13 mouse cellular contexts compared by ENCODE assay signal in genomic region chr10:80513739-80514138, GRCm38 (mm10). TPM values are rescaled to one million over a fixed set of nuclear protein-coding genes. Genes with fewer than 3 reads are reported as not detected.
DNase-seq lines count a peak whose midpoint lies in the region; ATAC-seq lines count a peak whose summit lies in the region.
"Had no signal": no experiment of that assay in that cellular context is flagged by ENCODE, and none has a peak within 500 bp of the region (broad histone marks: within the 10 kb centered on the region; RNA-seq: fewer than 3 reads in every experiment).

No protein-coding gene starts in this region.

- H3K27ac ChIP-seq in heart, embryonic 16.5 days (ENCODE audit: low read length) = no peak overlapping the region
- H3K27ac ChIP-seq in embryonic facial prominence, embryonic 11.5 days (replicated peaks; ENCODE audit: low read depth, low read length) = no peak overlapping the region
- no peak overlapping the region for H3K27ac ChIP-seq in hindbrain, embryonic 11.5 days (ENCODE audit: low read depth, low read length)
- H3K27ac ChIP-seq in midbrain, embryonic 13.5 days = no peak overlapping the region

- no peak for ATAC-seq in heart, embryonic 16.5 days (replicated peaks; ENCODE audit: extremely low read depth, insufficient read depth, low FRiP score)
- ATAC-seq in embryonic facial prominence, embryonic 11.5 days (replicated peaks; ENCODE audit: insufficient number of reproducible peaks, low FRiP score, low TSS enrichment, low read depth) = no peak
- no peak for ATAC-seq in hindbrain, embryonic 11.5 days (ENCODE audit: low FRiP score)
- no peak for ATAC-seq in midbrain, embryonic 13.5 days

- H3K4me2 ChIP-seq in heart, embryonic 16.5 days (ENCODE audit: low read depth, low read length) = peak overlapping the region; percentile 1; the same call in 1 of the 2 replicates
- H3K4me2 ChIP-seq in embryonic facial prominence, embryonic 11.5 days (ENCODE audit: low read depth, low read length) = 0 out of 2 replicates have a peak overlapping the region, but pooled peaks have one; percentile 17
- H3K4me2 ChIP-seq in hindbrain, embryonic 11.5 days (replicated peaks; ENCODE audit: low read depth, low read length) = peak overlapping the region; percentile 28
- H3K4me2 ChIP-seq in midbrain, embryonic 13.5 days (replicated peaks) = peak overlapping the region; percentile 36

- H3K4me1 ChIP-seq in heart, embryonic 16.5 days (ENCODE audit: control insufficient read depth, insufficient read depth, low read length) = peaks cover 5% of the 10 kb centered on the region; the same call in 1 of the 2 replicates
- 0 out of 2 replicates have a peak, but pooled peaks cover 2% of the 10 kb centered on the region for H3K4me1 ChIP-seq in embryonic facial prominence, embryonic 11.5 days (ENCODE audit: control insufficient read depth, insufficient read depth, low read length)
- H3K4me1 ChIP-seq in hindbrain, embryonic 11.5 days (replicated peaks; ENCODE audit: control insufficient read depth, insufficient read depth, low read length) = peaks cover 6% of the 10 kb centered on the region; the same call in 1 of the 2 replicates
- H3K4me1 ChIP-seq in midbrain, embryonic 13.5 days (replicated peaks) = peaks cover 23% of the 10 kb centered on the region

- H3K27me3 ChIP-seq in heart, embryonic 16.5 days (ENCODE audit: control insufficient read depth, insufficient read depth, low read length) = peaks cover 42% of the 10 kb centered on the region
- H3K27me3 ChIP-seq in embryonic facial prominence, embryonic 11.5 days (ENCODE audit: control insufficient read depth, insufficient read depth, low read length) = peaks cover 20% of the 10 kb centered on the region
- peaks cover 5% of the 10 kb centered on the region for H3K27me3 ChIP-seq in hindbrain, embryonic 11.5 days (ENCODE audit: control insufficient read depth, insufficient read depth, low read length)
- H3K27me3 ChIP-seq in midbrain, embryonic 13.5 days = peaks cover 42% of the 10 kb centered on the region

- H3K36me3 ChIP-seq in heart, embryonic 16.5 days (ENCODE audit: control insufficient read depth, insufficient read depth) = no peaks in the 10 kb centered on the region
- H3K36me3 ChIP-seq in embryonic facial prominence, embryonic 11.5 days (replicated peaks; ENCODE audit: control insufficient read depth, insufficient read depth, low read depth, low read length) = no peaks in the 10 kb centered on the region
- no peaks in the 10 kb centered on the region for H3K36me3 ChIP-seq in hindbrain, embryonic 11.5 days (ENCODE audit: control insufficient read depth, insufficient read depth, low read length)
- H3K36me3 ChIP-seq in midbrain, embryonic 13.5 days = no peaks in the 10 kb centered on the region

- peak overlapping the region; percentile 38; the same call in 1 of the 2 replicates for H3K9ac ChIP-seq in heart, embryonic 16.5 days (ENCODE audit: low read length)
- H3K9ac ChIP-seq in embryonic facial prominence, embryonic 11.5 days (replicated peaks; ENCODE audit: low read length) = peak overlapping the region; percentile 39
- 0 out of 2 replicates have a peak overlapping the region, but pooled peaks have one; percentile 23 for H3K9ac ChIP-seq in hindbrain, embryonic 11.5 days (ENCODE audit: low read depth, low read length)
- H3K9ac ChIP-seq in midbrain, embryonic 13.5 days (replicated peaks) = peak overlapping the region; percentile 47

- H3K9me3 ChIP-seq in heart, embryonic 16.5 days (replicated peaks; ENCODE audit: control insufficient read depth, low read length) = no peaks in the 10 kb centered on the region
- H3K9me3 ChIP-seq in embryonic facial prominence, embryonic 11.5 days (replicated peaks; ENCODE audit: control insufficient read depth, low read length) = no peaks in the 10 kb centered on the region
- H3K9me3 ChIP-seq in hindbrain, embryonic 11.5 days (ENCODE audit: control insufficient read depth, low read length) = no peaks in the 10 kb centered on the region
- H3K9me3 ChIP-seq in midbrain, embryonic 13.5 days = no peaks in the 10 kb centered on the region

- H3K4me3 ChIP-seq in heart, embryonic 16.5 days (ENCODE audit: low read length) = peak overlapping the region; percentile 8; the same call in 1 of the 2 replicates
- peak overlapping the region; percentile 14; the same call in 1 of the 2 replicates for H3K4me3 ChIP-seq in embryonic facial prominence, embryonic 11.5 days (ENCODE audit: low read depth, low read length)
- H3K4me3 ChIP-seq in hindbrain, embryonic 11.5 days (ENCODE audit: low read depth, low read length) = no peak overlapping the region
- H3K4me3 ChIP-seq in midbrain, embryonic 13.5 days (replicated peaks) = peak overlapping the region; percentile 11

- 5% methylated on average over 19 of the region's 19 CpGs for WGBS in heart, embryonic 16.5 days
- WGBS in embryonic facial prominence, embryonic 11.5 days = 8% methylated on average over 19 of the region's 19 CpGs
- 8% methylated on average over 19 of the region's 19 CpGs for WGBS in hindbrain, embryonic 11.5 days
- WGBS in midbrain, embryonic 13.5 days = 7% methylated on average over 18 of the region's 19 CpGs

- no peak for DNase-seq in heart, postnatal 4 days
- no peak for DNase-seq in embryonic facial prominence, embryonic 11.5 days (ENCODE audit: low spot score)
- peak; percentile 33 for DNase-seq in hindbrain, embryonic 11.5 days (ENCODE audit: low spot score)
- DNase-seq in frontal cortex, postnatal 10 days (ENCODE audit: low spot score in 2 of 2) = no peak
- DNase-seq in spleen, adult 18-20 months = no peak
- no peak for DNase-seq in ovary, postnatal 36 days (ENCODE audit: low spot score)
- DNase-seq: kidney, postnatal 14 days; thymus, postnatal 25 days had no signal

RNA-seq across cellular contexts. Expression of gene Onecut3, which starts 19.1 kb away (rescaled TPM):
- not detected in 2 replicates for polyA plus RNA-seq in heart, embryonic 16.5 days (2015; fragmentation: Nextera tagmentation; extraction: Ambion mirVana)
- under 1 TPM in 1 of 2 experiments, not detected in 1; 0.05 TPM for total RNA-seq in heart, postnatal 4 days (2021)
- 0.22 and 0.43 TPM in 2 replicates for polyA plus RNA-seq in embryonic facial prominence, embryonic 11.5 days (2014; fragmentation: Nextera tagmentation; extraction: Ambion mirVana)
- 2.1 and 3.5 TPM in 2 replicates for polyA plus RNA-seq in hindbrain, embryonic 11.5 days (2014; fragmentation: Nextera tagmentation; extraction: Ambion mirVana)
- polyA plus RNA-seq in midbrain, embryonic 13.5 days (2015; fragmentation: Nextera tagmentation; extraction: Ambion mirVana) = 2.6 and 3.0 TPM in 2 replicates
- total RNA-seq: CH12.LX; left cerebral cortex, postnatal 14 days had no signal
- polyA plus RNA-seq: gonadal fat pad, adult 2 months had no signal

RNA-seq across cellular contexts. Expression of gene Atp8b3, which starts 25.2 kb away (rescaled TPM):
- 0.03 and 0.04 TPM in 2 replicates for polyA plus RNA-seq in heart, embryonic 16.5 days (2015; fragmentation: Nextera tagmentation; extraction: Ambion mirVana)
- not detected for total RNA-seq in heart, postnatal 4 days (2021)
- polyA plus RNA-seq in embryonic facial prominence, embryonic 11.5 days (2014; fragmentation: Nextera tagmentation; extraction: Ambion mirVana) = 0.28 and 0.36 TPM in 2 replicates
- 0.86 and 0.95 TPM in 2 replicates for polyA plus RNA-seq in hindbrain, embryonic 11.5 days (2014; fragmentation: Nextera tagmentation; extraction: Ambion mirVana)
- polyA plus RNA-seq in midbrain, embryonic 13.5 days (2015; fragmentation: Nextera tagmentation; extraction: Ambion mirVana) = 0.94 and 1.1 TPM in 2 replicates

RNA-seq across cellular contexts. Expression of gene Rexo1, which starts 47.6 kb away (rescaled TPM):
- 15.0 and 16.5 TPM in 2 replicates for polyA plus RNA-seq in heart, embryonic 16.5 days (2015; fragmentation: Nextera tagmentation; extraction: Ambion mirVana)
- 10 to 100 TPM; 22.4 to 26.2 TPM for total RNA-seq in heart, postnatal 4 days (2021)
- 17.1 and 20.6 TPM in 2 replicates for polyA plus RNA-seq in embryonic facial prominence, embryonic 11.5 days (2014; fragmentation: Nextera tagmentation; extraction: Ambion mirVana)
- polyA plus RNA-seq in hindbrain, embryonic 11.5 days (2014; fragmentation: Nextera tagmentation; extraction: Ambion mirVana) = 21.6 and 22.5 TPM in 2 replicates
- polyA plus RNA-seq in midbrain, embryonic 13.5 days (2015; fragmentation: Nextera tagmentation; extraction: Ambion mirVana) = 28.8 and 32.6 TPM in 2 replicates
